Comparison of ENCODE assay signal across 9 mouse cellular contexts in the genomic region with DNA sequence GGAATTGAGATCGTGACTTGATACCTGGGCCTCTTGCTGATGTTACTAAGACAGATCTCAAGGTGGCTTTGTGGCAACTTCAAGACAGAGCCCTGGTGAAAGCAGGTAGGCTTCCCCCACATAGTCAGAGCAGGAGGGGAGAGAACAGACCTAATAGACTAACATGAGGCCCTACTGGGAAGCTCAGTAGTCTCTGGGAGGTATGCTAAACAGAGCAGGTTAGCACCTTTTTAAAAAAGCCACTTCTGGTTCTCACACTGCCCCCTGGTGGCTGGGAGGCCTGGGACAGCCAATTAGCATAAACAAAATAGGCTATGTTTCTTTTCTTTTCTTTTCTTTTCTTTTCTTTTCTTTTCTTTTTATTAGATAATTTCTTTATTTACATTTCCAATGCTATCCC. TPM values are rescaled to one million over a fixed set of nuclear protein-coding genes. Genes with fewer than 3 reads are reported as not detected.
A peak's percentile ranks its signal among the peaks of the same experiment; 100 is the strongest.
DNase-seq lines count a peak whose midpoint lies in the region; ATAC-seq and TF ChIP-seq lines count a peak whose summit lies in the region.
"Had no signal": no experiment of that assay in that cellular context is flagged by ENCODE, and none has a peak within 500 bp of the region (broad histone marks: within the 10 kb centered on the region; RNA-seq: fewer than 3 reads in every experiment).

No protein-coding gene starts in this region.

- no peak overlapping the region for H3K9ac ChIP-seq in kidney, postnatal 0 days (ENCODE audit: low read depth, low read length)
- no peak overlapping the region for H3K9ac ChIP-seq in kidney, embryonic 16.5 days (replicated peaks; ENCODE audit: low read length)
- no peak overlapping the region for H3K9ac ChIP-seq in neural tube, embryonic 15.5 days (replicated peaks)
- H3K9ac ChIP-seq: hindbrain, embryonic 15.5 days had no signal

- 87% methylated on average over 1 of the region's 1 CpGs for WGBS in kidney, postnatal 0 days
- 97% methylated on average over 1 of the region's 1 CpGs for WGBS in kidney, embryonic 16.5 days
- 81% methylated on average over 1 of the region's 1 CpGs for WGBS in small intestine, adult 2 months
- WGBS in forebrain, embryonic 10.5 days = 85% methylated on average over 1 of the region's 1 CpGs
- WGBS in neural tube, embryonic 15.5 days = 83% methylated on average over 1 of the region's 1 CpGs

- no peak for DNase-seq in kidney, postnatal 0 days (ENCODE audit: low spot score)
- peak; percentile 68 for DNase-seq in ES-CJ7 (ENCODE audit: low read depth, low spot score)
- DNase-seq in c-Kit-positive CD71-positive TER-119-positive erythroid progenitor cells, embryonic 14.5 days (ENCODE audit: low spot score) = peak; percentile 40
- DNase-seq in frontal cortex, postnatal 25 days (ENCODE audit: low spot score in 2 of 2) = no peak
- no peak for DNase-seq in forebrain, embryonic 10.5 days (ENCODE audit: extremely low spot score, low spot score)

- H3K36me3 ChIP-seq in kidney, postnatal 0 days (ENCODE audit: insufficient read depth, low read length) = no peaks in the 10 kb centered on the region
- no peaks in the 10 kb centered on the region for H3K36me3 ChIP-seq in kidney, embryonic 16.5 days (ENCODE audit: insufficient read depth, low read length)
- H3K36me3 ChIP-seq in small intestine, adult 2 months (ENCODE audit: control insufficient read depth, insufficient read depth, low read length) = no peaks in the 10 kb centered on the region
- no peaks in the 10 kb centered on the region for H3K36me3 ChIP-seq in forebrain, embryonic 10.5 days (replicated peaks)
- H3K36me3 ChIP-seq in neural tube, embryonic 15.5 days = no peaks in the 10 kb centered on the region
- H3K36me3 ChIP-seq: hindbrain, embryonic 15.5 days had no signal

- no peaks in the 10 kb centered on the region for H3K9me3 ChIP-seq in kidney, postnatal 0 days (replicated peaks; ENCODE audit: low read length)
- H3K9me3 ChIP-seq in kidney, embryonic 16.5 days (ENCODE audit: low read length) = no peaks in the 10 kb centered on the region
- H3K9me3 ChIP-seq in forebrain, embryonic 10.5 days = no peaks in the 10 kb centered on the region
- H3K9me3 ChIP-seq in neural tube, embryonic 15.5 days (replicated peaks) = no peaks in the 10 kb centered on the region
- H3K9me3 ChIP-seq: hindbrain, embryonic 15.5 days had no signal

- H3K4me3 ChIP-seq in kidney, postnatal 0 days (replicated peaks; ENCODE audit: low read depth, low read length) = no peak overlapping the region
- no peak overlapping the region for H3K4me3 ChIP-seq in kidney, embryonic 16.5 days (ENCODE audit: low read length)
- H3K4me3 ChIP-seq in small intestine, adult 2 months (ENCODE audit: low read depth, low read length) = no peak overlapping the region
- no peak overlapping the region for H3K4me3 ChIP-seq in forebrain, embryonic 10.5 days
- no peak overlapping the region for H3K4me3 ChIP-seq in neural tube, embryonic 15.5 days (replicated peaks)
- H3K4me3 ChIP-seq: hindbrain, embryonic 15.5 days had no signal

- H3K27ac ChIP-seq in kidney, postnatal 0 days = no peak overlapping the region
- H3K27ac ChIP-seq in kidney, embryonic 16.5 days (ENCODE audit: low read length) = no peak overlapping the region
- no peak overlapping the region for H3K27ac ChIP-seq in small intestine, adult 2 months (ENCODE audit: insufficient read depth, low read depth, low read length)
- no peak overlapping the region for H3K27ac ChIP-seq in forebrain, embryonic 10.5 days
- no peak overlapping the region for H3K27ac ChIP-seq in neural tube, embryonic 15.5 days (replicated peaks)
- H3K27ac ChIP-seq: hindbrain, embryonic 15.5 days had no signal

- H3K4me2 ChIP-seq in kidney, postnatal 0 days (ENCODE audit: low read length) = no peak overlapping the region
- no peak overlapping the region for H3K4me2 ChIP-seq in kidney, embryonic 16.5 days (replicated peaks; ENCODE audit: low read depth, low read length)
- no peak overlapping the region for H3K4me2 ChIP-seq in neural tube, embryonic 15.5 days
- H3K4me2 ChIP-seq: hindbrain, embryonic 15.5 days had no signal

- no peak for ATAC-seq in kidney, postnatal 0 days (replicated peaks; ENCODE audit: low FRiP score, low read depth)
- no peak for ATAC-seq in kidney, embryonic 16.5 days (ENCODE audit: low FRiP score, low TSS enrichment)
- no peak for ATAC-seq in neural tube, embryonic 15.5 days (ENCODE audit: low FRiP score)

- TF ChIP-seq POLR2A in small intestine, adult 2 months (IDR thresholded peaks at IDR 0.05; ENCODE audit: low read depth, low read length) = no peak

- no peaks in the 10 kb centered on the region for H3K27me3 ChIP-seq in kidney, postnatal 0 days (ENCODE audit: insufficient read depth, low read length)
- no peaks in the 10 kb centered on the region for H3K27me3 ChIP-seq in kidney, embryonic 16.5 days (ENCODE audit: insufficient read depth, low read length)
- H3K27me3 ChIP-seq in small intestine, adult 2 months (ENCODE audit: control insufficient read depth, insufficient read depth, low read length) = no peaks in the 10 kb centered on the region
- no peaks in the 10 kb centered on the region for H3K27me3 ChIP-seq in forebrain, embryonic 10.5 days (ENCODE audit: poor library complexity, severe bottlenecking)
- no peaks in the 10 kb centered on the region for H3K27me3 ChIP-seq in neural tube, embryonic 15.5 days (replicated peaks)
- H3K27me3 ChIP-seq: hindbrain, embryonic 15.5 days had no signal

- peak; percentile 64 for TF ChIP-seq CTCF in kidney, postnatal 0 days (IDR thresholded peaks at IDR 0.05; ENCODE audit: low read depth)
- peak; percentile 75; the same call in 1 of the 2 replicates for TF ChIP-seq CTCF in small intestine, adult 2 months (IDR thresholded peaks at IDR 0.05; ENCODE audit: extremely low read depth, insufficient read length, insufficient replicate concordance, low read depth, low read length)

- 0 out of 2 replicates have a peak, but pooled peaks cover 5% of the 10 kb centered on the region for H3K4me1 ChIP-seq in kidney, postnatal 0 days (replicated peaks; ENCODE audit: insufficient read depth, low read length)
- no peaks in the 10 kb centered on the region; the same call in 1 of the 2 replicates for H3K4me1 ChIP-seq in kidney, embryonic 16.5 days (ENCODE audit: insufficient read depth, low read length)
- peaks cover 12% of the 10 kb centered on the region for H3K4me1 ChIP-seq in small intestine, adult 2 months (ENCODE audit: control insufficient read depth, insufficient read depth, insufficient read length, low read length)
- peaks cover 12% of the 10 kb centered on the region for H3K4me1 ChIP-seq in forebrain, embryonic 10.5 days
- no peaks in the 10 kb centered on the region for H3K4me1 ChIP-seq in neural tube, embryonic 15.5 days

RNA-seq across cellular contexts. Expression of a gene that starts 46.0 kb away (rescaled TPM):
- polyA plus RNA-seq in kidney, postnatal 0 days (2015; fragmentation: Nextera tagmentation; extraction: Ambion mirVana) = 1.7 and 1.8 TPM in 2 replicates
- polyA plus RNA-seq in kidney, embryonic 16.5 days (2015; fragmentation: Nextera tagmentation; extraction: Ambion mirVana) = 3.5 and 3.8 TPM in 2 replicates
- 43.9 and 106 TPM in 2 replicates for polyA plus RNA-seq in small intestine, adult 2 months (2012; rRNA removed)
- polyA plus RNA-seq in forebrain, embryonic 10.5 days (2016; fragmentation: Nextera tagmentation; extraction: Ambion mirVana) = 1.9 and 2.8 TPM in 2 replicates
- polyA plus RNA-seq in neural tube, embryonic 15.5 days (2015; fragmentation: Nextera tagmentation; extraction: Ambion mirVana) = 4.5 and 5.8 TPM in 2 replicates

Comparison
In these comparisons a context has a peak if more than half of its experiments do, and no peak if none do; other contexts are left out.
1. DNase-seq: peak in ES-CJ7 (single experiment) and c-Kit-positive CD71-positive TER-119-positive erythroid progenitor cells, embryonic 14.5 days (single experiment); none in kidney, postnatal 0 days (single experiment), frontal cortex, postnatal 25 days (0 of 2) and forebrain, embryonic 10.5 days (single experiment).